Mouse (Mus musculus): ENCODE data around the gene Sugct. TPM values are rescaled to one million over a fixed set of nuclear protein-coding genes. Genes with fewer than 3 reads are reported as not detected.

Sugct gene
- polyA plus RNA-seq, 1 experiment from 2014 or later: 5.1 TPM

- Histone ChIP-seq H3K36me3 (no peaks in the 10 kb centered on the region), H3K9ac (no peak overlapping the region), H3K27me3 (replicated peaks) (no peaks in the 10 kb centered on the region), H3K4me2 (no peak overlapping the region), H3K4me1 (no peaks in the 10 kb centered on the region), H3K9me3 (no peaks in the 10 kb centered on the region), H3K27ac (replicated peaks) (no peak overlapping the region), H3K4me3 (no peak overlapping the region)
- ATAC-seq (ENCODE audit: extremely low read depth, insufficient number of reproducible peaks, low FRiP score, low TSS enrichment): no peak
- 47% methylated on average over 7 of the region's 7 CpGs for WGBS
Measured at GRCm38 (mm10) chr13:17432139-17432916, 263.0 kb downstream of the Sugct start.

- H3K36me3 ChIP-seq: no peaks in the 10 kb centered on the region
- H3K27me3 ChIP-seq (replicated peaks): no peaks in the 10 kb centered on the region
- H3K9ac ChIP-seq: no peak overlapping the region
- no peak overlapping the region for H3K4me2 ChIP-seq
- no peaks in the 10 kb centered on the region for H3K4me1 ChIP-seq
- H3K4me3 ChIP-seq: no peak overlapping the region
- no peak for ATAC-seq (ENCODE audit: extremely low read depth, insufficient number of reproducible peaks, low FRiP score, low TSS enrichment)
- WGBS: 71% methylated on average over 6 of the region's 6 CpGs
- H3K27ac ChIP-seq (replicated peaks): no peak overlapping the region
- no peaks in the 10 kb centered on the region for H3K9me3 ChIP-seq
Measured at GRCm38 (mm10) chr13:17421875-17422274, 273.5 kb downstream of the Sugct start.

- WGBS: 48% methylated on average over 1 of the region's 1 CpGs
- no peaks in the 10 kb centered on the region for H3K27me3 ChIP-seq (replicated peaks)
Measured at GRCm38 (mm10) chr13:17420557-17420956, 274.8 kb downstream of the Sugct start.

GRCm38 (mm10) chr13:17342836-17343235 is 352.5 kb downstream of the Sugct start:
- no peak overlapping the region for H3K9ac ChIP-seq
- no peaks in the 10 kb centered on the region for H3K27me3 ChIP-seq (replicated peaks)
- no peak for ATAC-seq (ENCODE audit: extremely low read depth, insufficient number of reproducible peaks, low FRiP score, low TSS enrichment)
- no peak overlapping the region for H3K4me3 ChIP-seq
- H3K4me2 ChIP-seq: no peak overlapping the region
- H3K36me3 ChIP-seq: no peaks in the 10 kb centered on the region
- no peaks in the 10 kb centered on the region for H3K4me1 ChIP-seq
- 83% methylated on average over 8 of the region's 8 CpGs for WGBS
- no peaks in the 10 kb centered on the region for H3K9me3 ChIP-seq
- H3K27ac ChIP-seq (replicated peaks): no peak overlapping the region

More at GRCm38 (mm10) chr13:17420557-17420956, 274.8 kb downstream of the Sugct start:
- no peak overlapping the region for H3K9ac ChIP-seq
- H3K4me1 ChIP-seq: no peaks in the 10 kb centered on the region
- no peak for ATAC-seq (ENCODE audit: extremely low read depth, insufficient number of reproducible peaks, low FRiP score, low TSS enrichment)
- H3K27ac ChIP-seq (replicated peaks): no peak overlapping the region
- H3K4me3 ChIP-seq: no peak overlapping the region
- no peak overlapping the region for H3K4me2 ChIP-seq
- H3K36me3 ChIP-seq: no peaks in the 10 kb centered on the region
- no peaks in the 10 kb centered on the region for H3K9me3 ChIP-seq

- Histone ChIP-seq H3K36me3 (no peaks in the 10 kb centered on the region), H3K9ac (no peak overlapping the region), H3K4me3 (no peak overlapping the region), H3K27me3 (replicated peaks) (no peaks in the 10 kb centered on the region), H3K27ac (replicated peaks) (no peak overlapping the region), H3K9me3 (no peaks in the 10 kb centered on the region), H3K4me2 (no peak overlapping the region), H3K4me1 (no peaks in the 10 kb centered on the region)
- 76% methylated on average over 4 of the region's 4 CpGs for WGBS
- ATAC-seq (ENCODE audit: extremely low read depth, insufficient number of reproducible peaks, low FRiP score, low TSS enrichment): no peak
Measured at GRCm38 (mm10) chr13:17335885-17336540, 359.3 kb downstream of the Sugct start.

GRCm38 (mm10) chr13:17326863-17327262 is 368.5 kb downstream of the Sugct start:
- 66% methylated on average over 4 of the region's 4 CpGs for WGBS
- Histone ChIP-seq H3K4me1 (no peaks in the 10 kb centered on the region), H3K9me3 (no peaks in the 10 kb centered on the region), H3K4me2 (no peak overlapping the region), H3K9ac (no peak overlapping the region), H3K36me3 (no peaks in the 10 kb centered on the region), H3K27ac (replicated peaks) (no peak overlapping the region), H3K27me3 (replicated peaks) (no peaks in the 10 kb centered on the region), H3K4me3 (no peak overlapping the region)
- ATAC-seq (ENCODE audit: extremely low read depth, insufficient number of reproducible peaks, low FRiP score, low TSS enrichment): no peak

- Histone ChIP-seq H3K36me3 (no peaks in the 10 kb centered on the region), H3K4me1 (peaks cover 8% of the 10 kb centered on the region), H3K4me3 (no peak overlapping the region), H3K27ac (replicated peaks) (no peak overlapping the region), H3K9me3 (no peaks in the 10 kb centered on the region), H3K4me2 (no peak overlapping the region), H3K9ac (no peak overlapping the region), H3K27me3 (replicated peaks) (no peaks in the 10 kb centered on the region)
- WGBS: 80% methylated on average over 4 of the region's 4 CpGs
- no peak for ATAC-seq (ENCODE audit: extremely low read depth, insufficient number of reproducible peaks, low FRiP score, low TSS enrichment)
Measured at GRCm38 (mm10) chr13:17301590-17301989, 393.8 kb downstream of the Sugct start.

- WGBS: 52% methylated on average over 1 of the region's 1 CpGs
- ATAC-seq (ENCODE audit: extremely low read depth, insufficient number of reproducible peaks, low FRiP score, low TSS enrichment): no peak
- Histone ChIP-seq H3K9ac (no peak overlapping the region), H3K36me3 (no peaks in the 10 kb centered on the region), H3K4me3 (no peak overlapping the region), H3K4me2 (no peak overlapping the region), H3K4me1 (peaks cover 8% of the 10 kb centered on the region), H3K27me3 (replicated peaks) (no peaks in the 10 kb centered on the region), H3K27ac (replicated peaks) (0 out of 2 replicates have a peak overlapping the region, but pooled peaks have one; percentile 16), H3K9me3 (no peaks in the 10 kb centered on the region)
Measured at GRCm38 (mm10) chr13:17297462-17298005, 397.8 kb downstream of the Sugct start.

GRCm38 (mm10) chr13:17296912-17297311 is 398.4 kb downstream of the Sugct start:
- no peak overlapping the region for H3K4me3 ChIP-seq
- H3K27ac ChIP-seq (replicated peaks): 0 out of 2 replicates have a peak overlapping the region, but pooled peaks have one; percentile 16
- 20% methylated on average over 4 of the region's 4 CpGs for WGBS
- H3K36me3 ChIP-seq: no peaks in the 10 kb centered on the region
- ATAC-seq (ENCODE audit: extremely low read depth, insufficient number of reproducible peaks, low FRiP score, low TSS enrichment): no peak
- no peaks in the 10 kb centered on the region for H3K9me3 ChIP-seq
- H3K4me2 ChIP-seq: no peak overlapping the region
- peaks cover 10% of the 10 kb centered on the region for H3K4me1 ChIP-seq
- H3K27me3 ChIP-seq (replicated peaks): no peaks in the 10 kb centered on the region
- H3K9ac ChIP-seq: no peak overlapping the region

- Histone ChIP-seq H3K27me3 (replicated peaks) (no peaks in the 10 kb centered on the region), H3K4me1 (peaks cover 14% of the 10 kb centered on the region), H3K27ac (replicated peaks) (no peak overlapping the region), H3K9me3 (no peaks in the 10 kb centered on the region), H3K9ac (no peak overlapping the region), H3K36me3 (no peaks in the 10 kb centered on the region), H3K4me2 (no peak overlapping the region), H3K4me3 (no peak overlapping the region)
- 48% methylated on average over 3 of the region's 3 CpGs for WGBS
- ATAC-seq (ENCODE audit: extremely low read depth, insufficient number of reproducible peaks, low FRiP score, low TSS enrichment): no peak
Measured at GRCm38 (mm10) chr13:17296460-17296859, 398.9 kb downstream of the Sugct start.

GRCm38 (mm10) chr13:17291057-17291456 is 404.3 kb downstream of the Sugct start:
- Histone ChIP-seq H3K9ac (no peak overlapping the region), H3K36me3 (no peaks in the 10 kb centered on the region), H3K27me3 (replicated peaks) (no peaks in the 10 kb centered on the region), H3K27ac (replicated peaks) (peak overlapping the region; percentile 78), H3K9me3 (no peaks in the 10 kb centered on the region), H3K4me2 (peak overlapping the region; percentile 11; the same call in 1 of the 2 replicates), H3K4me1 (peaks cover 20% of the 10 kb centered on the region), H3K4me3 (no peak overlapping the region)
- WGBS: 34% methylated on average over 3 of the region's 3 CpGs
- no peak for ATAC-seq (ENCODE audit: extremely low read depth, insufficient number of reproducible peaks, low FRiP score, low TSS enrichment)
